Mouse (Mus musculus): ENCODE data around the gene Apeh.
"Not testable (repeated sequence)": the region's sequence is repeated elsewhere in the genome, so short reads cannot be mapped to it uniquely, and the experiment has no call there.

Apeh gene

DNA sequence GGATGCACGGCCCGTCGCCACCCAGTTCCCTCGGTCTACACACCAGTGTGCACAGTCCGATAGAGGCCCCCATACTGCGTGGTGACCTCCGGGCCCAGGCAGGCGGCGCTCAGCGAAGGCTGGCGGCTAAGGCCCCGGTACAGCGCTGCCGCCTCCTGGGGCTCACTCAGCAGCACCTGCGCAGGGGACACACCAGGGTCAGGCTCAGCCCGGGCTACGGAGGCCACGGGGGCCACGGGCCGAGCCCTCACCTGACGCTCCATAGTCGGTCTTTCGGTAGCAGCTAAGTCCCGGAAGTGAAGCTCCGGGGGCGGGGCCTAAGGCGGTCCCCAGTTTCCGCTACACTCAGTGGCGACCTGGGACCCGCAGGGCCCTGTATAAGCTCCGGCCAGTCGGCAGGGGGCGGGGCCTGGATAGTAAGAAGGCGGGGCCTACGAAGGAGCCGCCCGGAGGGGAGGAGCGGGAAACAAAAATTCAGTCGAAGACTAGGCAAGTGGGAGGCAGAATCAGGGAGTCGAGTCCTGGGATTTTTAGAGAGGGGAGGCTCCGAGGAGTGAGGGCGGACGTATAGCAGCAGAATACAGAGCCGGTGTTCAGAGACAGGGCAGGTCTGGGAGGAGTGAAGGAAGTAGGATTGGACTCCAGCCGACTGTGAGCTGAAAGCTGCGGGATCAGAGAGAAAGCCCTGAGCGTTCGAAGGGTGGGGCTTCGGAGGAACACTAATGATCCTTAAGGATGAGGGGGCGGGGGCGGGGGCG is at the start of gene Apeh:
Gene Apeh, minus strand, starts transcription at position 423 of the 758 bp plus-strand sequence.
- peak; percentile 97 for DNase-seq (ENCODE audit: low spot score in 2 of 2)

- DNase-seq (ENCODE audit: low spot score in 2 of 2): no peak
Measured at GRCm38 (mm10) chr9:108143470-108143869, 49.1 kb upstream of the Apeh start.

GRCm38 (mm10) chr9:108141387-108141786 is 47.0 kb upstream of the Apeh start:
- no peak for DNase-seq (ENCODE audit: low spot score in 2 of 2)

DNA sequence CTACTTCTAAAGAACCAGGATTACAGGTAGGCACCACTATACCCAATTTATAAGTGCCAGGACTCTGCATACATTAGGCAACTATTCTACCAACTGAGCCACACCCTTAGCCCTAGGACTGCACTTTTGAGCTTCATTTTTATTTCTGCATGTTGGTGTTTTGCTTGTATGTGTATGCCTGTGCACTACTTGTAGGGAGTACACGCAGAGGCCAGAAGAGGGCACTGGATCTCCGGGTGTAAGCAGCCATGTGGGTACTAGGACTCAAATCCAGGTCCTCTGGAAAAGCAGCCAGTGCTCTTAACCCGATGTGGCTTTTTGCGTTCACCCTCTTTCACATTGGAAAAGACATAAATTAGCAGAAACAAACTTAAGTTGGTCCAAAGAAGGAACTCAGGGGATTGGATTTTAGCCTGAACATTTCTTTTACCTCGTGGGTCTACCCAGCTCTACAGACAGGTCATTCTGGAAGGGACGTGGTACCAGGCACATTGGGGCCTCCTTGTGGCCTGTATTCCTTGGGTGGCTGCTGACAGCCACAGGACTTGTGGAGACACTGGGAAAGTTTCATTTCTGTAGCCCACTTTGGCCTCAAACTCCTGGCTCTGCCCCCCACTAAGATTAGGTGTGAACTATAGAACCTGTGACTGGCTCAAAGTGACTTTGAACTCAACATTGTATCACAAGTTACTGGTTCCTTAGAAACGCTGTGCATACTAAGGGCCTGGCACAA is 45.7 kb upstream of the Apeh start:
- no peak for DNase-seq (ENCODE audit: low spot score in 2 of 2)

- no peak for DNase-seq (ENCODE audit: low spot score in 2 of 2)
Measured at GRCm38 (mm10) chr9:108139169-108139962, 45.0 kb upstream of the Apeh start.

GRCm38 (mm10) chr9:108138118-108138517 is 43.7 kb upstream of the Apeh start:
- no peak for DNase-seq (ENCODE audit: low spot score in 2 of 2)

DNA sequence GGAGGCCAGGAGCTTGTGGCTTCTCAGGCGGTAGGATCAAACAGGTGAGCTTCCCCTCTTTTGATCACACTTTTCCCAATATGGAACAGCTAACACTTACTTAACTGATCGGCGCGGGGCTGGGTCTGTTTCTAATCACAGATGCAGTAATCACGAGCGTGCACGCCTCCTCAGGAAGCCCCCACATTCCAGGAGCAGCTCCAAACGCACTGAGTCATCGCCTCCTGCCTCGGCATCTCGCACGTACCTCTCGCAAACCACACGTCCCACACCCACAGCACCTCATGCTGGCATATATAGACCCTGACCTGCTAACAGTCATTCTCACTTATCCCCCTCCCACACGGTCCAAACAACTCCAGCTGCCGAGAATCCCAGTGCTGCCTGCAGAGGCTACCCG is 43.1 kb upstream of the Apeh start:
- DNase-seq (ENCODE audit: low spot score in 2 of 2): no peak

- no peak for DNase-seq (ENCODE audit: low spot score in 2 of 2)
Measured at GRCm38 (mm10) chr9:108136930-108137462, 42.6 kb upstream of the Apeh start.

DNA sequence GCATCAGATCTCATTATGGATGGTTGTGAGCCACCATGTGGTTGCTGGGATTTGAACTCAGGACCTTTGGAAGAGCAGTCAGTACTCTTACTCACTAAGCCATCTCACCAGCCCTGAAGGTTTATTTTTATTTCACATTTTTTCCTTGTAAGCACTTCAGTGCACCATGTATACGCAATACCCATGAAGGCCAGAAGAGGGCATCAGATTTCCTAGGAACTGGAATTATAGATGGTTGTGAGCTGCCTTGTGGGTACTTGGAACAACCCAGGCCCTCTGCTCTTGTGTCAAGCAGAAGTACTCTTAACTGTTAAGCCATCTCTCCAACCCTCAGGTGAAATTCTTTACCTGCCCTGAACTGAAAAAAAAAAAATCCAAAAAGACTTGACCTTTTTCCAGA is 41.8 kb upstream of the Apeh start:
- peak in 1 of 2 experiments; percentile 31 for DNase-seq (ENCODE audit: low spot score in 2 of 2)

GRCm38 (mm10) chr9:108135679-108136078 is 41.3 kb upstream of the Apeh start:
- not testable (repeated sequence) for DNase-seq (ENCODE audit: low spot score in 2 of 2)

GRCm38 (mm10) chr9:108133478-108133877 is 39.1 kb upstream of the Apeh start:
- DNase-seq (ENCODE audit: low spot score in 2 of 2): no peak

GRCm38 (mm10) chr9:108132373-108132772 is 38.0 kb upstream of the Apeh start:
- no peak for DNase-seq (ENCODE audit: low spot score in 2 of 2)

DNA sequence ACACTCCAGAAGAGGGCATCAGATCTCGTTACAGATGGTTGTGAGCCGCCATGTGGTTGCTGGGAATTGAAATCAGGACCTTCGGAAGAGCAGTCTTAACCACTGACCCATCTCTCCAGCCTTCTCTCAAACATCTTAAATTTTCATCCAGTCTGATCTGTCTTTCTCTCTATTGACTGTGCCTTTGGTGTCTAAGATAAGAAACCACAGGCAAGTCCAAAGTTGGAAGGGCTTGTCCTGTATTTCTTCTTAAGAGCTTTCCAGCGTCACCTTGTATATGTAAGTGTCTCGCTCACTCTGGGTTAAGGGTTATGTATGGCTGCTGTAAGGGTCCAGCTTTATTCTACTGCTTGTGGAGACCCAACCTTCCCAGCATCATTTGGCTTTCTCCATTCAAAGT is 37.1 kb upstream of the Apeh start:
- DNase-seq (ENCODE audit: low spot score in 2 of 2): no peak

- DNase-seq (ENCODE audit: low spot score in 2 of 2): no peak
Measured at GRCm38 (mm10) chr9:108129042-108129948, 34.9 kb upstream of the Apeh start.

DNA sequence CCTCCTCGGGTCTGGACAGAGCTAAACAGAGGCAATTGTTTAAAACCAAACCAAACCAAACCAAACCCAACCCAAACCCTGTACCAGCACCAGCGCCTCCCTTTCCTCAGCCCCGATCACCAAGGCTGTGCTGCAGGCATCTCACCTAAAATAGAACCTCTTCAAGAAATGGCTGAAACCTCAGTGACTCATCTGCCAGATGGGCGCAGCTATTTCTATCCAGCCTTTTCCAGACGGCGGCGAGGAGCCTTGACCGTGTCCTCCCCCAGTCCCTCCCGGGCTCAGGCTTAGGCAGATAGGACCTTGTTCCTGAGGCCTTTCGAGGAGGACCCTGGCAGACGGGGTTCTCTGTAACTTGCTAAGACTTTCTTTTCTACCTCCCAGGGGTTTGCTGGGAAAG is 33.8 kb upstream of the Apeh start:
- DNase-seq (ENCODE audit: low spot score in 2 of 2): no peak

DNA sequence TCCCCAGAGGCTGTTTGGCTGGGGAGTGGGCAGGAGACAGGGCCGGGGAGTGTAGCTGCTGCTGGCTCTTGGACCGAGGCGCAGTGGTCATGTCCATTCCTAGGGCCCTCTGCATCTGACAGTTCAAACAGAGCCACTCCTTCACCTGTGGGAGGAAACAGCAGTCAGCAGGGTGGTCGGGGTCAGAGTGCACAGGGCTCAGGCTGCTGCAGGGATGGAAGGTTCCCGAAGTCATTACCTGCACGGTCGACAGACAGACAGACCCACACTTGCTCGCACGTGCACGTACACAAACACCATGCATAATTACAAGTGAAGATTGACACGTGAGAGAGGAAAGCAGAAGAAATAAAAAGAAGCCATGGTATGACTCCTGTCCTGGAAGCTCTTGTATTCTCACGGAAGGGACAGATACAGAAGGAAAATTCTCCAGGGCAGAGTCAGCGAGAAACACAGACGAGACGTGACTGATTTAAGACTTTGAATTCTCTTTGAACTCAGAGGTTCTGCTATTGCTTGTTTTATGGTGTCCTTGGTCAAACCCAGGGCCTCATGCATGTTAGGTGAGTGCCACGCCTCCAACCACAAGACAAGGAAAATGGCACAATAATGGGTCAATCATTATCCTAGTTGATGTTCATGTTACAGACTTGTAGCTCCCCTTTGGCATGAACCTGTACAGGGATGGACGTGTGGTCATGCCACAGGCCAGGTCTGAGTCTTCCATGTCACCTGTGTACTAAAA is 32.2 kb upstream of the Apeh start:
- no peak for DNase-seq (ENCODE audit: low spot score in 2 of 2)

GRCm38 (mm10) chr9:108125731-108126130 is 31.3 kb upstream of the Apeh start:
- DNase-seq (ENCODE audit: low spot score in 2 of 2): no peak

GRCm38 (mm10) chr9:108123916-108124315 is 29.5 kb upstream of the Apeh start:
- no peak for DNase-seq (ENCODE audit: low spot score in 2 of 2)

GRCm38 (mm10) chr9:108121170-108121969 is 27.0 kb upstream of the Apeh start:
- DNase-seq (ENCODE audit: low spot score in 2 of 2): no peak
